Mouse (Mus musculus): Measurements from ENCODE around the gene Spcs3.
A peak's percentile ranks its signal among the peaks of the same experiment; 100 is the strongest.
"Not testable (repeated sequence)": the region's sequence is repeated elsewhere in the genome, so short reads cannot be mapped to it uniquely, and the experiment has no call there.

Gene Spcs3

GRCm38 (mm10) chr8:54529382-54530296 is at the start of gene Spcs3, which contains the start of gene Asb5:
Gene Spcs3, minus strand, starts transcription at chr8:54529998.
Gene Asb5, plus strand, starts transcription at chr8:54529580.
- DNase-seq = peak; percentile 97

DNA sequence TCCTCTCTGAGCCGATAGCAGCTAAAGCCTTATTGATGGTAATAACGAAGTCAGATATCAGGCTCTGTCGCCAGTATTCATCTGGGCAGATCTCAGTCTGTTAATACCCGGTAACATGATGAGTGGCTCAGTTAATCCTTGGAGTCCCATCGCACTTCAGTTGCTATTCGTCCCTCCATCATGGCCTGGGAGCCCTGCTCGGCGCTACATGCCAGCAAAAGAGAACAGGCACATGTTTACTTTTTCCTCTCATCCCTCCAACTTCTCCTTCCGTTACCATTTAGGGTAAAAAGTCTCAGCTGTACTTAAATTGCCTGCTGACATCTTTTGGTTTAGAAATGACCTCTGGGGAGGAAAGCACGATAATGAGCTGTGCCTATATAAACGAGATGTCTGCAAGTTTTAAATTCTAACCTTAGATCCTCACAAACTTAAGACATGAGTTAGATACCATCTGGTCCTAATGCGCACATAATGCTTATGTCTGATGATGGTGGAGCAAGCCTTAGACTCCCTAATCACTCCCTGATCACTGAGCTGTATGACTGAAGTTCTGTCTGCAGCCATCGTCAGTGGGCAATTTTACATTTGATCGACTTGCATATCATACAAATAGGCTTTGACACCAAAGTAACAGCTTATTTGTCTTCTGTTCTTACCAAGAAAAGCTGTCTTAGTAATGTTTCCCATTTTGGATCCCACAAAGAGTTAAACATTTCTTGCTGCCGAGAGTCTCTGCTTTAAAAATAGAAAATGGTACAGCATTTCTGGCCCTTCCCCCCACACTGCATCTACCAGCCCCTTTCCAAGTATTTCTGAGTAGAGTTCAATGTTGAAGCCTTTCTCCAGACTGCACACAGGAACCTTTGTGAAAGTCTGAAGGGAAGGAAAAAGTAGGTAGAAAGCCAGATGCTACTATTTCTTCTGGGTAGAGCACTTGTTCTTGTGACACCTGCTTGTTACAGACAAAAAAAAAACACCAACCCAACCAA is 41.1 kb upstream of the Spcs3 start:
- no peak for DNase-seq

DNA sequence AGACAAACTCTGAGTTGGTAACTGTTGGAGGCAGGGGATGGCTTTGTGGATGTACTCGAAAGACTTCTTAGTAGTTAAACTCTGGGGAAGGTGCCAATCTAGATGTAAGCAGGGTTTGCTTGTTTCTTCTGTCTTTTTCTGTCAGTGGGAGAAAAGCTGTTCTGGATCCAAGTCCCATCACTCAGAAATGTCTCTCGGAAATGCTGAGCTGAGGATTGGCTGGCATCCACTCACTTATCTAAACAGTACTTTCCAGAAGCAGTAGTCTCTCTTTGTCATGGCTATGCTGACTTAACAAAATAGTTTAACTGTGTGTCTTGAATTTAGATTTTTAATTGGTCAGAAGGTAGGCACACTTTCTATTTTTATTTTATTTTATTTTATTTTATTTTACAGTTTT is 37.4 kb upstream of the Spcs3 start:
- no peak for DNase-seq

GRCm38 (mm10) chr8:54565603-54566260 is 35.9 kb upstream of the Spcs3 start:
- no peak for DNase-seq

DNA sequence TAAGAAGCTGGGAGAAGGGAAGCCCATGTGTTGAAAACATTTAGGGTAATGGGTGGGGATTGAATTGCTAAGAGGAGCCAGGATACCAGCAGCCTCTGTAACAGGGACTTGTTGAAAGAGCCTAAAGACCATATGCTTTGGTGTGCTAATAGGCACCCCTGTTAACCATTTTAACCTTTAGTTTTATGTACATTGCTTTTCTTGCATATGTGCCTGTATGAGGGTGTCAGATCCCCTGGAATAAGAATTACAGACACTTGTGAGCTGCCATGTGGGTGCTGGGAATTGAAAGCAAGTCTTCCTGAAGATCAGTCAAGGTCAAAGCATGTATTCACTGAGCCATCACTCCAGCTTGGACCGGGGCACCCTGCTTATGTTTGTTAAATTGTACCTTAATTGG is 35.4 kb upstream of the Spcs3 start:
- no peak for DNase-seq

GRCm38 (mm10) chr8:54562137-54562536 is 32.3 kb upstream of the Spcs3 start:
- no peak for DNase-seq

DNA sequence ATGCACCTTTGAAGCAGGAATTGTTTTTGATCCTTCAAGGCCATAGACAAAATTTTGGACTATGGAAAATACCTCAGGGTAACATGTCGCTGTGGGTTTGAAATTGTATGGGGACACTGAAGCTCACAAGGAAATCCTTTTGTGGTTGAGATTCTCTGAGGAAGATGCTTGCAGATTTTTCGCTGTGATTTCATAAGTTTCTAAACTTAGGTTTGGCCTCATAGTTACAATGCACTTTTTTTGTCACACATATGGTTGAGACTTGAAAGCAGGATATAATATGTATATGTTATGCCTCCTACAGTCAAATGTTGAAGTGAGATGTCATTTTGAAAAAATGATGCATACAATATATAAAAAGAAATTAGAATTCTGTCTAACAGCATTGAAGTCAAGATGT is 25.1 kb upstream of the Spcs3 start:
- no peak for DNase-seq

DNA sequence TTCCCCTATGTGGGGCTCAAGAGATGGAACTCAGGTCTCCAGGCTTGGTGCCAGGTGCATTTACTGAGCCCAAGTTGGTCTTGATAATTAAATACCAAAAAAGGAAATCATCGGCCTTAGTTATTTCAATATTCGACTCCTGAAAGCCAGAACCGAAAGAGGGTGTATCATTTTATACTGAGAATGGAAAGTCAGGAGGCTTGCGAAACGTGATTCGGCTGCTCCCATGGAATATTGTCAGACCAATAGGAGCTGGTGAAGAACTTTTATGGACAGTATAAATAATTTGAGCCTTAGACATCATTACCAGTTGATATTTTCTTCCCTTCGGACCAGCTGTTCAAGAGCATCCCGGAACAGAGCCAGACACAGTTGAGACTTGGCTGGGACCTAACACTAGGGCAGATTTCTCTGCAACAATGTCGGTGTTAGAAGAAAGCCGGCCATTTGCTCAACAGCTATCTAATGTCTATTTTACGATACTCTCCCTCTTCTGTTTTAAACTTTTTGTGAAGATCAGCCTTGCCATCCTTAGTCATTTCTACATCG is 20.3 kb upstream of the Spcs3 start:
- no peak for DNase-seq

GRCm38 (mm10) chr8:54548383-54548782 is 18.6 kb upstream of the Spcs3 start:
- no peak for DNase-seq

DNA sequence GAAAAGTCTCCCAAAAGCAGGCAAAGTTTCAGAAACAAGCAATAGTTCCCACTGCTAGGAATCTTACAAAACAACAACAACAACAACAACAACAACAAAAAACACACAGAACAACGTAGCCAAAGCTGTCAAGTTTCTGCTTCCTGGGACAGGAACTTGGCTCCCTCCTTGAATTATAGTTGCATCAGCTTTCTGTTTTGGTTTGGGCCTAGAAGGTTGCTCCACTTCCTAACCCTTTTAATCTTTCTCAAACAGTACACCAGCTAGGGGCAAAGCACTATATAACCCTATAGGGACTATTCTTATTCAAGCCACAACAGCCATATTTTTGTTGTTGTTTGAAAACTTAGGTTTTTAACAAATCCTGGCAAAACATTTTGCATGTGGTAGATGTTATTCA is 11.5 kb upstream of the Spcs3 start:
- DNase-seq = no peak

DNA sequence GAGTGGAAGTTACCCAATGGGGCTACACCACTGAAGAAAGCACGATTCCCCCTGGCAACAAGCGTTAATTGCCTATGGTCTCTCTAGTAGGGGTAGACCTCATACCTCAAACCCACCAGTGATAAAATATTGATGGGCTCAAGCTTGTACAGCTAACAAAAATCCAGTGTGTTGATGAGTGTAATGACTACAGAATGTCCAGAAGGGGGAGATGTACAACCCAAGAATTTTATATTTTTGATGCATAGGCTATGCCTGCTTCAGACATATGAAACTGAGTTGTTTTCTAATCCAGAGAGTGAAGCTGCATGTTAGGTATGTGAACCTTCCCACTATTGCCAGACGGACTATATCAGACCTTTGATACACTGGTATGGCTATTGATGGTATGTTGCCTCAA is 7.5 kb upstream of the Spcs3 start:
- no peak for DNase-seq

DNA sequence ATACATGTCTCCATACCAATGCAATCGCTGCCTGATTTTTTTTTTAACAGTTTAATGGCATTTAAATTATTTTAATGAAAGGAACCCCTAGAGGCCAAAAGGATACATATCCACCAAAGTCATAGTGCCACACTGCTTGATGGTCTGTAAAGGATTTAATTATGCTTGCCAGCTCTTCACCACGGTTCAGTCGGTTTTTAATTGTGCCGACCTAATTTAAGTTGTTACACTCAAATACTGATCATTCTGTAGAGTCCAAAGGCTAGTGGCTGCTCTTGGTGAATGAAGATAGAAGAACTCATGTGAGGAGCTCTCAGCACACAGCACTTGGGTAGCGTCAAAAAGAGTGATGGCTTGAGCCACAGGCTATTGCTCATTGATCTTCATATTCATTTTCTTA is 5.4 kb upstream of the Spcs3 start:
- DNase-seq = no peak

- no peak for DNase-seq
These were observed 1.2 kb downstream of the Spcs3 start for GRCm38 (mm10) chr8:54528571-54528970.

DNA sequence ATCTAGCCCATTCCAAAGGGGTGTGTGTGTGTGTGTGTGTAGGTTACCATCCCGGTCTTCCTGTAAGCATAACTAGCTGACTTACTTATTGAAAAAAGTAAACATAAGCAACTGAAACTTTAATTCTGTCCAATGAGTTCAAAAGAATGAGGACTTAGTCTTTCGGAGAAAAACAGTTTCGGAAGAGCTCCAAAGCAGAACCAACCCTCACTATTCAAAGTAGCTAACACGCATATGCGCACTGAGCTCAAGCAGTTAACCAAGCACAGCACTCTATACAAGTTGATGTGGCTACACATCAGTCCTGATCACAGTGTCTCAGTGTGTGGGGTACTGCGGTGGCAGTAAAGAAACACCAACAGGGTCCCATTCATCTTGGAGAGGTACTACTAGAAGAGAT is 3.1 kb downstream of the Spcs3 start:
- DNase-seq = no peak

GRCm38 (mm10) chr8:54525606-54526005 is 4.2 kb downstream of the Spcs3 start:
- DNase-seq = no peak

DNA sequence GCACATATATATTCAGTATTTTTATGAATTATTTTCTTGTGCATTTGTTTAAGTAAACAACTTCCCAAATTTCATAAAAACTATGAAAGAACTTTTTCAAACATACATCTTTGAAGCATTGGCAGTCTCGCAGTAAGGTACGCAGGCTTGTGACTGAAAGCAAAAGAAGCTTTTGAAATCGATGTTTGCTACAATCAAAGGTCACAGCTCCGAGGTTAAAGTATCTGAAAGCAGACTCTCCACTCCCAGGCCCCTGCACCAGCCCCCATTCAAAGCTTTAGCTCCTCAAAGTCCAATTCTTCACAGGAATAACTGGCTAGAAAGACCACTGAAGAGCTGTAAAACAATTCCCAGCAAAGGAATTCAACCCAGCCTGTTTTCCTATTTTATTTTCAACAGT is 9.3 kb downstream of the Spcs3 start:
- no peak for DNase-seq

- no peak for DNase-seq
These were observed 10.9 kb downstream of the Spcs3 start for GRCm38 (mm10) chr8:54518756-54519460.

DNA sequence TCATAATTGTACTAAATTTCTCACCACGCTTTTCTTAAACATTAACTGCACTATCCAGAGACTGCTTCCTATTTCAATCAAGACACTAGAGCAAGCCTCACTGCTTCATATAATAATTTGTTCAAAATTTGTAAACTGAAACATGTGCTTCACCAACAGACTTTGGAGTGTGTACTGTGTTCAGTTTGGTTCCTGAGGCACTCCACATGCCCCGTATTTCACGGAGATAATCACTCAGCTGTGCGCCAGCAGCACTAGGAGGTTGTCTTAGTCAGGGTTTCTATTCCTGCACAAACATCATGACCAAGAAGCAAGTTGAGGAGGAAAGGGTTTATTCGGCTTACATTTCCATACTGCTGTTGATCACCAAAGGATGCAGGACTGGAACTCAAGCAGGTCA is 17.6 kb downstream of the Spcs3 start:
- DNase-seq = not testable (repeated sequence)

- DNase-seq = no peak
These were observed 18.0 kb downstream of the Spcs3 start for GRCm38 (mm10) chr8:54511791-54512190.

DNA sequence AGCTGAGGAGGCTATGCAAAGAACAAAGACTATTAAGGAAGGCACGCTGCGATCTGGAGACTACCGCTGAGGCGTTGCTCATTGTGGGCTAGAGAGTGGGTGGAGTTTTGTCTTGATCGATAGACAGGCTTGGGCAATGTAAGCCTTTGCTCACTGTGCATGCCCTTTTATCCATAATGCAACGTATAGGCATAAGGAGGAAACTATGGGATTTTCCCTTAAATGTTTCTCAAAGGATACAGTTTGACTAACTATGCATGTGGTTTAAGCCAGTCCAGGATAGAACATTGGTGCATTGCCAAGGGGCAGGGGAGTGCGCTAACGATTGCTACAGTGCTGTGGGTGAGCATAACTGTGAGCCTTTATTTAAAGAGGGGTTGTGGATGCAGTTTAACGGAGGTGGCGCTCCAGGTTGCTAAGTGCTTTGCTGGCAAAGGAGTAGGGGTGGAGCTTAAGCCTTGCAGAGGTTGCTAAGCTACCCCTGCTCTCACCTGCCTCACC is 20.5 kb downstream of the Spcs3 start:
- no peak for DNase-seq

- no peak for DNase-seq
These were observed 21.0 kb downstream of the Spcs3 start for GRCm38 (mm10) chr8:54508814-54509213.

GRCm38 (mm10) chr8:54508096-54508456 is 21.7 kb downstream of the Spcs3 start:
- no peak for DNase-seq
